Mouse (Mus musculus): ENCODE data around the gene Zfp429. TPM values are rescaled to one million over a fixed set of nuclear protein-coding genes. Genes with fewer than 3 reads are reported as not detected.
"Not testable (repeated sequence)": the region's sequence is repeated elsewhere in the genome, so short reads cannot be mapped to it uniquely, and the experiment has no call there.

Zfp429 gene
- polyA plus RNA-seq, 1 experiment = 1.8 TPM

- no peak for TF ChIP-seq CTCF (conservative IDR thresholded peaks at IDR 0.05; ENCODE audit: insufficient read depth, insufficient read length, low read depth, low read length)
- no peak for TF ChIP-seq POLR2A (IDR thresholded peaks at IDR 0.05; ENCODE audit: low read depth, low read length)
- no peak for DNase-seq
- WGBS = 85% methylated on average over 3 of the region's 3 CpGs
Observed at GRCm38 (mm10) chr13:67416811-67417210, 17.2 kb upstream of the Zfp429 start.

DNA sequence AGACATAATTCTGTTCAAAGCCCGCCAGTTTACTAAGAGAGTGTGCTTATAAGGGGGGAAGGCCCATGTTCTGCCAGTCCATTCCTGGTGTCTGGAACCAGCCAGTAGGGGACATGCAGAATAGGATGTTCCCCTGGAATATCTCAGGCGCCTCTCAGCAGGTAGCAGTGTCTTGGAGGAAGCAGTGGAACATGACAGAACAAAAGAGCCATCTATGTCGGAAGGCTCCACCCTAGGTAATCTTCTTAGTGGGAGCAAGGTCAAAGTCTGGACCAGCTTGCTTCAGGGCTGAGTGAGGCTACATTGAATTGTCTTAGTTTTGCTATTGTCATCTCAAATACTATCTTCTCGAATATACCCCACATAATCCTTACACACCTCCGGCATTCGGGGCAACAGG lies 16.1 kb upstream of the Zfp429 start:
- DNase-seq = no peak
- 86% methylated on average over 6 of the region's 6 CpGs for WGBS
- no peak overlapping the region for H3K27ac ChIP-seq (ENCODE audit: insufficient read depth, low read depth, low read length)
- H3K4me3 ChIP-seq (ENCODE audit: insufficient read depth, low read depth, low read length) = no peak overlapping the region
- no peaks in the 10 kb centered on the region for H3K27me3 ChIP-seq (replicated peaks; ENCODE audit: control insufficient read depth, insufficient read depth, low read length)
- H3K36me3 ChIP-seq (ENCODE audit: control insufficient read depth, insufficient read depth, low read length) = no peaks in the 10 kb centered on the region
- TF ChIP-seq POLR2A (IDR thresholded peaks at IDR 0.05; ENCODE audit: low read depth, low read length) (no peak), CTCF (conservative IDR thresholded peaks at IDR 0.05; ENCODE audit: insufficient read depth, insufficient read length, low read depth, low read length) (no peak)
- no peaks in the 10 kb centered on the region for H3K4me1 ChIP-seq (ENCODE audit: control insufficient read depth, insufficient read depth, low read length)

More at GRCm38 (mm10) chr13:67416811-67417210, 17.2 kb upstream of the Zfp429 start:
- Histone ChIP-seq H3K27ac (ENCODE audit: insufficient read depth, low read depth, low read length) (no peak overlapping the region), H3K4me3 (ENCODE audit: insufficient read depth, low read depth, low read length) (no peak overlapping the region), H3K27me3 (replicated peaks; ENCODE audit: control insufficient read depth, insufficient read depth, low read length) (no peaks in the 10 kb centered on the region), H3K36me3 (ENCODE audit: control insufficient read depth, insufficient read depth, low read length) (no peaks in the 10 kb centered on the region), H3K4me1 (ENCODE audit: control insufficient read depth, insufficient read depth, low read length) (no peaks in the 10 kb centered on the region)

DNA sequence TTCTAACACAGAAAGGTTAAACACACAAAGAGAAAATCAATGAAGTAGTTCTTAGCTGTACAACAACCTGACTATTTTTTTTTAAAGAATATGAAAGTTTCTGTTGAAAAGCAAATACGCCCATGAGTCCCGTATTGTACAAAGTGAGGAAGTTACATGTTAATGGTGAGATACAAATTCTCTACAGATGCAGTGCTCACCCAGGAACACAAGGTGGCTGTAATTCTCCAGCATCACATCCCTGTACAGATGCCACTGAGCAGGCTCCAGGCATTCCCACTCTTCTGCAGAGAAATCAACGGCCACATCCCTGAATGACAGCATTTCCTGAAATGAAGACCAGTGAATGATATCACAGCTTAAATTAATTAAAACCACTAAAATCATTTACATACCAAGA lies 14.0 kb upstream of the Zfp429 start:
- WGBS = 47% methylated on average over 3 of the region's 3 CpGs
- TF ChIP-seq CTCF (conservative IDR thresholded peaks at IDR 0.05; ENCODE audit: insufficient read depth, insufficient read length, low read depth, low read length) = peak; percentile 37
- H3K4me3 ChIP-seq (ENCODE audit: insufficient read depth, low read depth, low read length); H3K4me1 ChIP-seq (ENCODE audit: control insufficient read depth, insufficient read depth, low read length); H3K27ac ChIP-seq (ENCODE audit: insufficient read depth, low read depth, low read length); H3K27me3 ChIP-seq (replicated peaks; ENCODE audit: control insufficient read depth, insufficient read depth, low read length); H3K36me3 ChIP-seq (ENCODE audit: control insufficient read depth, insufficient read depth, low read length): not testable (repeated sequence)
- peak; percentile 10 for DNase-seq

GRCm38 (mm10) chr13:67376255-67376654 lies 23.4 kb downstream of the Zfp429 start:
- not testable (repeated sequence) for H3K27ac ChIP-seq (ENCODE audit: insufficient read depth, low read depth, low read length); H3K4me1 ChIP-seq (ENCODE audit: control insufficient read depth, insufficient read depth, low read length); H3K36me3 ChIP-seq (ENCODE audit: control insufficient read depth, insufficient read depth, low read length); H3K4me3 ChIP-seq (ENCODE audit: insufficient read depth, low read depth, low read length); DNase-seq; H3K27me3 ChIP-seq (replicated peaks; ENCODE audit: control insufficient read depth, insufficient read depth, low read length)
- 82% methylated on average over 3 of the region's 3 CpGs for WGBS

- H3K4me3 ChIP-seq (ENCODE audit: insufficient read depth, low read depth, low read length) = peak within 1 kb of the TSS; percentile 48
- not testable (repeated sequence) for H3K27ac ChIP-seq (ENCODE audit: insufficient read depth, low read depth, low read length); H3K4me1 ChIP-seq (ENCODE audit: control insufficient read depth, insufficient read depth, low read length); H3K36me3 ChIP-seq (ENCODE audit: control insufficient read depth, insufficient read depth, low read length); H3K27me3 ChIP-seq (replicated peaks; ENCODE audit: control insufficient read depth, insufficient read depth, low read length)
- peak; percentile 87 for DNase-seq
- WGBS = 16% methylated on average over 13 of the region's 15 CpGs
Observed at GRCm38 (mm10) chr13:67375050-67375911, 24.3 kb downstream of the Zfp429 start, which contains the start of the genes Gm28041 and Zfp456. Gene Gm28041 (minus strand): TSS chr13:67375733. Gene Zfp456 (minus strand): TSS chr13:67375810.

GRCm38 (mm10) chr13:67360131-67360744 lies 39.4 kb downstream of the Zfp429 start, which contains the start of the genes Gm28044 and Zfp953:
Gene Gm28044 (minus strand): TSS chr13:67360536.
Gene Zfp953 (minus strand): TSS chr13:67360605.
- peak; percentile 96 for DNase-seq
- under 1% methylated on average over 15 of the region's 15 CpGs for WGBS
- Histone ChIP-seq H3K4me3 (ENCODE audit: insufficient read depth, low read depth, low read length) (peak within 1 kb of the TSS; percentile 82), H3K27ac (ENCODE audit: insufficient read depth, low read depth, low read length) (peak within 1 kb of the TSS; percentile 79), H3K27me3 (replicated peaks; ENCODE audit: control insufficient read depth, insufficient read depth, low read length) (no peaks in the 10 kb centered on the region), H3K4me1 (ENCODE audit: control insufficient read depth, insufficient read depth, low read length) (no peaks in the 10 kb centered on the region; the same call in 1 of the 2 replicates), H3K36me3 (ENCODE audit: control insufficient read depth, insufficient read depth, low read length) (no peaks in the 10 kb centered on the region)
- TF ChIP-seq POLR2A (IDR thresholded peaks at IDR 0.05; ENCODE audit: low read depth, low read length) (no peak), CTCF (conservative IDR thresholded peaks at IDR 0.05; ENCODE audit: insufficient read depth, insufficient read length, low read depth, low read length) (0 out of 2 replicates have a peak, but pooled peaks have one; percentile 7)

GRCm38 (mm10) chr13:67351854-67352253 lies 47.8 kb downstream of the Zfp429 start:
- Histone ChIP-seq H3K27me3 (replicated peaks; ENCODE audit: control insufficient read depth, insufficient read depth, low read length) (no peaks in the 10 kb centered on the region), H3K36me3 (ENCODE audit: control insufficient read depth, insufficient read depth, low read length) (no peaks in the 10 kb centered on the region), H3K4me3 (ENCODE audit: insufficient read depth, low read depth, low read length) (no peak overlapping the region), H3K27ac (ENCODE audit: insufficient read depth, low read depth, low read length) (no peak overlapping the region), H3K4me1 (ENCODE audit: control insufficient read depth, insufficient read depth, low read length) (no peaks in the 10 kb centered on the region)
- no peak for TF ChIP-seq POLR2A (IDR thresholded peaks at IDR 0.05; ENCODE audit: low read depth, low read length)
- TF ChIP-seq CTCF (conservative IDR thresholded peaks at IDR 0.05; ENCODE audit: insufficient read depth, insufficient read length, low read depth, low read length) = no peak
- DNase-seq = no peak
